Mouse (Mus musculus): ENCODE results near the gene Fnbp1. TPM values are rescaled to one million over a fixed set of nuclear protein-coding genes. Genes with fewer than 3 reads are reported as not detected.
A peak's percentile ranks its signal among the peaks of the same experiment; 100 is the strongest.

Gene Fnbp1
- total RNA-seq, 2 experiments from 2014 or later: 113 to 120 TPM

DNA sequence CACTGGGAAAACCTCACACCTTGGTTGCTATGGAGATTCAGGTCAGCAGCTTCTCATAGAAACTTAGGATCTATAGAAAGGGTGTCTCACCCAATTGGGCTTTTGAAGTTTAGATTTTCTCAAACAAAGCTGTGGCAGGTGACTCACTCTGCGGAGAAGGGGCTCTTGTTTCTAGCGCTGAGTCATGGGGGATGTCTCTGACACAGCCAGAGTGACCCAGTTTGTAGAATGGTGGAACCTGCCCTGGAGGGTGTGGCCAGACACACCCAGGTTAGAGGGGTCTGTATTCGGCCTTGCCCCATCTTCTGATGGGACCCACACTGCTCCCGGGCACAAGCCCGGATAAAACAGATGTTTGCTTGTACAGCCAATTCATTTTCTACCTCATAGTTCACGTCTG lies 98.9 kb downstream of the Fnbp1 start:
- no peak for DNase-seq (ENCODE audit: low spot score in 2 of 2)
- no peak overlapping the region for H3K4me3 ChIP-seq
- TF ChIP-seq CTCF (conservative IDR thresholded peaks at IDR 0.05): no peak
- 0 out of 2 replicates have a peak overlapping the region, but pooled peaks have one; percentile 5 for H3K27ac ChIP-seq

DNA sequence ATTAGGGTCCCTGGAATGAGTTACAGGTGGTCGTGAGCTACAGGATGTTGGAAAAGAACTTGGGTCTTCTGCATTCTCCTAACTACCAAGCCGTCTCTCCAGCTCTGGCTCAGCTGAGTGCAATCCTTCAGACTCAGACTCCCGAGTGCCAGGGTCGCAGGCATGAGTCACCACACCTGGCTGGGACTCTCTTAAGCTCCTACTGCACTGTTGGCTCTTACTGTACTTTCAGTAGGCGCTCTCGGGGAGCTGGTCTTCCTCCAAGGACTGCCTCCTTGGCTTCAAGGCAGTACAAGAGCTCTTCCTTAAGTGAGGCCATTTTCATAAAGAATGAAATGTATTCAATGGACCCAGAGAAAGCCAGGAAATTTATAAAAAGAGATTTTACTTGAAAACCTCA lies 100.4 kb downstream of the Fnbp1 start:
- Histone ChIP-seq H3K4me3 (no peak overlapping the region), H3K27ac (peak overlapping the region; percentile 56; the same call in 1 of the 2 replicates)
- DNase-seq (ENCODE audit: low spot score in 2 of 2): no peak
- TF ChIP-seq CTCF (conservative IDR thresholded peaks at IDR 0.05): no peak

DNA sequence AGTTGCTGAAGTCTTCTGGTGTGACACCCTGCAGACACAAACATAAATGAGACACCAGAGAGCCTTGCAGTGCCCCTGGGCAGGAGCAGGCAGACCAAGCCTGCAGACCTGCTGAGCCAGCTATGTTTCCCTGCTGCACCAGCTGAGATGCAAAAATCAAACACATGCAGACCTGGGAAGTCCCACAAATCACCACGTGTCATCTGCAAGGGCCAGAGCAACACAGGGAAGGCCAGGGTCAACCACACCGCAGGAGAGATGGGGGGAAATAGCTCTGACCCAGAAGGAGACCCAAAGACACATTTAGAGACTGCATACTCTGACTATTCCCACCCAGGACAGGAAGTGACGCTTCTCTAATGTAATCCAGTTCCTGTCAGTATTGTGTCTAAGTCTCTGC lies 101.3 kb downstream of the Fnbp1 start:
- DNase-seq (ENCODE audit: low spot score in 2 of 2): no peak
- no peak for TF ChIP-seq CTCF (conservative IDR thresholded peaks at IDR 0.05)
- H3K4me3 ChIP-seq: no peak overlapping the region
- no peak overlapping the region for H3K27ac ChIP-seq

DNA sequence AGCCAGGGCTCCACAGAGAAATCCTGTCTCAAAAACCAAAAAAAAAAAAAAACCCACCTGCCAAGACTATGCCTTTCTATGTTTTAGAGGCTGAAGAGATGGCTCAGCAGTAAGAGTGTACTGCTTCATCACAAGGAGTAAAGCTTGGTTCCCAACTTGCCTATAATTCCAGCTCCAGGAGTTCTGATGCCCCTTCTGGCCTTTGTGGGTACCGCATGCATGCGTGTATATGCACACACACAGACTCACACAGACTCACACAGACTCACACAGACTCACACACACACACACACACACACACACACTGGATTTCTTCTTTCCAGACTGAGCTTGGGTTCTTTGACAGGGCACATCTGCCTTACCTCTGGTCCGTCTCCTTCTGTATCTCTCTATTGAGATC lies 101.8 kb downstream of the Fnbp1 start:
- TF ChIP-seq CTCF (conservative IDR thresholded peaks at IDR 0.05): peak; percentile 39
- no peak overlapping the region for H3K27ac ChIP-seq
- no peak for DNase-seq (ENCODE audit: low spot score in 2 of 2)
- no peak overlapping the region for H3K4me3 ChIP-seq

DNA sequence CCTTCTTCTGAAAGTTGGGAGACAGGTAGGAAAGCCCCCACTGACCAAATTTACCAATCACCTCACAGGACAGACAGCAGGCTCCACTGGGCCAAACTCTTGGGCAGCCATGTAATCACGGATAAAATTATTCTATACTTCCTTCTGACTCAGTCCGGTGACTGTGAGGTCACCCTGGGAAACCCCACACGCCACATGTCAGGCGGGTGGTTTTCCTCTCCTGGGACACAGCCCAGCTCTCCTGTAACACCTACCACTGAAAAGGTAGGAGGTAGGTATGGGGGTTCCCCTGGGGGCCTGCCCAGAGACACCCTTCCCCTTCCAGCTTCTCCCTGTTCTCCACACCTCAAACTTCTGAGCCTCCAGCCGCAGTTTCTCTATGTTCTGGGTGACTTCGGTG lies 105.0 kb downstream of the Fnbp1 start:
- no peak for DNase-seq (ENCODE audit: low spot score in 2 of 2)
- no peak for TF ChIP-seq CTCF (conservative IDR thresholded peaks at IDR 0.05)
- H3K4me3 ChIP-seq: no peak overlapping the region

DNA sequence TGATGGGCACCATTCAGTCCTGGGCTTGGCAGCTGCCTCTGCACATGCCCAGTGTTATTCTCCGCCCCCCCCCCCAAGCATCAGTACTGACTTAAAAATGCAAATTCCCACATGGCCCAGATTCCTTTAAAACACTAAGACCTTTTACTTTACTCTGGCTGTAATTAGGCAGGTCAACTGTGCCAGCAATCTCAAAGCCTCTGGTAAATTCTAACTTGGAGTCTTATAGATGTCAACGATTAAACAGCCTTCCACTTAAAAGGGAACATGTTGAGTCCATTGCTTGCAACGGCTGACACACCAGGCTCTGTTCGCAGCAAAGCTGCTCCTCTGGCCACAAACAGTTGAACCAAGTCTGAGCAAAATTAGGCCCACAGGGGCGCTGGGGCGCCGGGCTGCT lies 109.8 kb downstream of the Fnbp1 start:
- Histone ChIP-seq H3K4me3 (no peak overlapping the region), H3K27ac (peak overlapping the region; percentile 68)
- DNase-seq (ENCODE audit: low spot score in 2 of 2): no peak
- no peak for TF ChIP-seq CTCF (conservative IDR thresholded peaks at IDR 0.05)

More for the DNA sequence above, 105.0 kb downstream of the Fnbp1 start:
- H3K27ac ChIP-seq: no peak overlapping the region

DNA sequence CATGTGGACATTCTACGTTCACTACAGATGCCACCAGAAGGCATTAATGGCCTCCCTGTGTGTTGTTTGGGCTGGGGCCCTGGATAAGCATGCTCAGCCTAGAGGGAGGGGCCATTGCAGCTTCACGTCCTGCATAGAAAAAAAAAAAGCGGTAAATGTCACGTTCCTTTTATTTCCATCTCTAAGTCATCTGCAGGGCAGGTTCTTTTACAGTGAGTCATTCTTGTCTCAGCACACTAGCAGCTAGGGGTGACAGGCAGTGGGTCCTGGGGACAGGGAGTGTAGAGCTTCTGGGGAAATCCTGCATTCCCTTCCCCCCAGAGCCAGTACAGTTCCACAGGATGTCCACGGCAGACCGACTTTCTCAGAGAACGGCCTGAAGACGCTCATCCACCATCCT lies 115.2 kb downstream of the Fnbp1 start:
- TF ChIP-seq CTCF (conservative IDR thresholded peaks at IDR 0.05): no peak
- no peak for DNase-seq (ENCODE audit: low spot score in 2 of 2)

DNA sequence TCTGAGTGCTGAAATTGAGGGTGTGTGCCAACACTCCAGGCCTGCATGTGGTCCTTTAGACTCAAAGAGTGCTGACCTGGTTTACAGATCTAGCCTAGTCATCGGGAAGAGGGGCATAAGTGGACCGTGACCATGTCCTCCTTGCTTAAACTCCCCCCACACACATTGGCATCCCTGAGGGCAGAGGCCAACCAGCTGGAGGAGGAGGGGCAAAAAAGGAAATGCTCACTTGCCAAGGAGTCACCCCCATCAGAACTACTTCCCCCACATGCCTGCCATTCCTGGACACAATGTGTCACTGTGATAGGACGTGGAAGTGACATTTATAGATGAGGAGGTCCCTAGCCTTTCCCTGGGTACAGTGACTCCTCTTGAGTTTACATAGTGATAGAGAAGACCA lies 116.3 kb downstream of the Fnbp1 start:
- TF ChIP-seq CTCF (conservative IDR thresholded peaks at IDR 0.05): no peak
- peak overlapping the region; percentile 46; the same call in 1 of the 2 replicates for H3K27ac ChIP-seq

More for the DNA sequence above, 115.2 kb downstream of the Fnbp1 start:
- Histone ChIP-seq H3K27ac (no peak overlapping the region), H3K4me3 (no peak overlapping the region)

DNA sequence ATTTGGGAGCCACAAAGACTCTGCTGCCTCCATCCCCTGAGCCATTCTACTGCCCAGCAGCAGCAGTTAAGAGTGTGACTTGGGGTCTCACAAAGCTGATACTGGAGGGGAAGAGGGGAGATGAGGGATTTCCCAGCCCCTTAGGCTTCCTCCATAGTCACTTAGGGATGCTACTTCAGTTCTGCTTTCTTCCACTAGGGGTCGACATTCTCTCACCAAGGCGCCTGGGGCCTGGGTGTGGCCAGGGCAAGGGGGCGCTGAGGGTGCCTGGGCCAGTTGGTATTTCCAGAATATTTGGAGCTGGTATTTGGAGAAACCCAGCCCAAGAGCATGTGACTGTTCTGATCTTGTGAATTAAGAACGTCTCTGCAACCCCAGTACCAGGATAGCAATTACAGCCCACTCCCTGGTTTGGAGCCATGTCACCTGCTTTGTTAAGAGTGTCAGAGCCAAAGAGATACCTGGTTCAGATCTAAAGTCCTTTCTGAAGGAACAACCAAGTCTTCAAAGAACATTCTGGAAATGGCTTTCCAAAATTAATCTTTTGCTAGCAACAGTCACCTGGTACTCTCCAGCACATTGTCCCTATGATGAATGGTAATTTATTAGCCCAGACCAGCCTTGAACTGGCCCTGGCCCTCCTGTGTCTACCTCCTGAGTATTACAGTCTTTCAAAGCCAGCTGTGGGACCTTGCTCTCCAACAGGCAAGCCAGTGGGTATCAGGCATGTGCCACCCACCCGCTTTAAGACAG lies 117.0 kb downstream of the Fnbp1 start:
- peak; percentile 46 to 81 for DNase-seq (ENCODE audit: low spot score in 2 of 2)
- Histone ChIP-seq H3K27ac (peak overlapping the region; percentile 43; the same call in 1 of the 2 replicates), H3K4me3 (no peak overlapping the region)
- TF ChIP-seq CTCF (conservative IDR thresholded peaks at IDR 0.05): peak; percentile 99

More for the DNA sequence above, 116.3 kb downstream of the Fnbp1 start:
- H3K4me3 ChIP-seq: no peak overlapping the region
- no peak for DNase-seq (ENCODE audit: low spot score in 2 of 2)

DNA sequence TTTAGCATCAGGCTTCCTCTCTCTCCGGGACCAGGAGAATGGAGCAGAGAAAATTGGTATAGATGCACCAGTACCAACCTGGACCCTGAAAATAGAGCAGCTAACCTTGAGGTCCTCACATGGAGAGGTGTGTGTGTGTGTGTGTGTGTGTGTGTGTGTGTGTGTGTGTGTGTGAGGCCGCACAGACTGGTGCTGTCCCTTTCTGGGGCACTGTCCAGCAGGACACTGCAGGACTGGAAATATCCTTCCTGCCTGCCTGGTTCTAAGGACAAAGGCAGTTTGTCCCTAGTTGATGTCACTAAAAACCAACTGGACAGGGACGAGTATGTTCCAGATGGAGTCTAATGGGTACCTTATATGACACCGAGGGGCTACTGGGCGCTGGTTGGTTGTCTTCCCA lies 117.9 kb downstream of the Fnbp1 start:
- DNase-seq (ENCODE audit: low spot score in 2 of 2): no peak
- no peak overlapping the region for H3K4me3 ChIP-seq
- TF ChIP-seq CTCF (conservative IDR thresholded peaks at IDR 0.05): no peak
- peak overlapping the region; percentile 43; the same call in 1 of the 2 replicates for H3K27ac ChIP-seq

DNA sequence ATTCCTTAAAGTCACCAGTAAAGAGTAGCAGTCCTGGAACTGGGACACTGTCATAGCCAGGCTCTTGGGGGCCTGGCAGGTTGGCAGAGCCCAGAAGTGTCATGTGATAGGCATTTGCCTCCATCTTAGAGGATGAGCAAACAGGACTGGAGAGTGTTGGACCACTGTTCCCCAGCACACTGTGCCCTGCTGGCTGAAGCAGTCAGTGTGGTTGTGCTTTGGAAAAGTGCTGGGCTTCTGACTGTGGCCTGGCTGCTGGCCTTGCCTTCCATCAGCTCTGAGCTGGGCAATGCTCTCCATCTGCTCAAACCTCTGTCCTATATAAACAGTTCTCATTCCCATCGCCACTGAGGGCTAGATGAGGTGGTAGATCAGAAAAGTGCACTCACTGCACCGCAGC lies 121.6 kb downstream of the Fnbp1 start:
- Histone ChIP-seq H3K27ac (no peak overlapping the region), H3K4me3 (no peak overlapping the region)
- DNase-seq (ENCODE audit: low spot score in 2 of 2): no peak
- TF ChIP-seq CTCF (conservative IDR thresholded peaks at IDR 0.05): no peak

DNA sequence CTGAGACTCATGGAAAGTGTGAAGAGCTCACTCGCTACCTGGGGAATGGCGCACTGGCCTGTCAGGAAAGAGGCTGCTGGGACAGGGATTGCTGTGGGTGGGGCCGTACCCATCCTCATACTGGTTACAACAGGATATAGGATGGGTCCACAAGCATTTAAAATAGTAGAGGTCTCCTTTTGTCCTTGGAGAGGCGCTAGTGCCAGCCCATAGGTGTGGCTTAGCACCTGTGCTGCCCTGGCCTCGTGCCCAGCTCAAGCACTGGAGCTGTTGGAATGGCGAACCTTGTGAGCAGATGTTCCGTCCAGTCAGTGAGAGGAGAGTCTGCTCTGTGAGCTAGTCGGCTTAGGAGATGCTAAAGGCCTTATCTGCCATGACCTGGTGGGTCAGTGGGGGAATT lies 122.8 kb downstream of the Fnbp1 start:
- TF ChIP-seq CTCF (conservative IDR thresholded peaks at IDR 0.05): no peak
- H3K27ac ChIP-seq: no peak overlapping the region
- H3K4me3 ChIP-seq: no peak overlapping the region
- no peak for DNase-seq (ENCODE audit: low spot score in 2 of 2)

DNA sequence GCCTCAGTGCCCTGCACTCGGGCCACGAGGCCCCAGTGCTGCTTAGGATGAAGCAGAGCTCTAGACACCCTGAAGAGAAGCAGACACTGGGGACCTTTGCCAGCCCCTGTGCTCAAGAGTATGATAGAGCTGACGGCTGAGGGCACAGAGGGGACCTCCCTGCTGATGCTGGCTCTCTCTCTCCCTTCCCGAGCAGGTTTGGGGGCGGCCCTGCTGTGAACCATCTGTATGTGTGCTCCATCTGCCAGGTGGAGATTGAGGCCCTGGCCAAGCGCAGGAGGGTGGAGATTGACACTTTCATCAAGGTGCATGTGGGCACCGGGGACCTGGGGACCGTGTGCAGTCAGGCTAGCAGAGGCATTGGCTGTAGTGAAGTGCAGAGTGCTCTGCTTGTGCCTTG lies 123.3 kb downstream of the Fnbp1 start:
- no peak for DNase-seq (ENCODE audit: low spot score in 2 of 2)
- Histone ChIP-seq H3K27ac (no peak overlapping the region), H3K4me3 (no peak overlapping the region)
- no peak for TF ChIP-seq CTCF (conservative IDR thresholded peaks at IDR 0.05)

DNA sequence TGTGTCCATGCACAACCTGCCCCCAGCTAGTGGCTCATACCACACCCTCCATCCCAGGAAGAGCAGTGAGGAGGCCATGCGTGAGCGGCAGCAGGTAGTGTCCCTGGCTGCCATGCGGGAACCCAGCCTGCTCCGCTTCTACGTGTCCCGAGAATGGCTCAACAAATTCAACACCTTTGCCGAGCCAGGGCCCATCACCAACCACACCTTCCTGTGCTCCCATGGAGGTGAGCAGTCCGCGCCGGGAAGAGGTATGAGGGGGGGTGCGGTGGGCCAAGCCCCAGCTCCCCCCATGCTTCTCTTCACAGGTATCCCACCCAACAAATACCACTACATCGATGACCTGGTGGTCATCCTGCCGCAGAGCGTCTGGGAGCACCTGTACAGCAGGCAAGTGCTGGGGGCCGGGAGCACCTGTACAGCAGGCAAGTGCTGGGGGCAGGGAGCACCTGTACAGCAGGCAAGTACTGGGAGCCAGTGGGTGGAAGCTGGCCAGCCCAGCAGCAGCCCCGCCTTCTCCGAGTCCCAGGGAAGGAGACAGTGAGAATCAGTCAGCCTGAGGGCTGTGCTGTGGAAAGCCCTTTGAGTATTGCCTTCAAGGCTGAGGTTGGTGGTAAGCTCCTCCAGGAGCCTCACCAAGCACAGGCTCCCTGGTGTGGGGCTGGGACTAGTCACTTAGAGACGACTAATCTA lies 124.0 kb downstream of the Fnbp1 start:
- no peak for DNase-seq (ENCODE audit: low spot score in 2 of 2)
- no peak overlapping the region for H3K27ac ChIP-seq
- H3K4me3 ChIP-seq: no peak overlapping the region
- no peak for TF ChIP-seq CTCF (conservative IDR thresholded peaks at IDR 0.05)
